Mouse (Mus musculus) ES-E14 (cell line): ENCODE measurements at regions not wholly inside any gene's neighbourhood (a gene's known extent, or its start where the extent isn't known, plus 50 kb on each side); places are given as distances from the start of the nearest gene placed in this dataset.

Experiments used
- HCFC1 ChIP-seq: IDR thresholded peaks from 2 replicates; pipeline ENCODE4 v1.6.1; 2012; ENCODE audit warnings: low read length, inconsistent platforms, borderline replicate concordance; ENCODE audit not compliant: insufficient read depth
- ZNF384 ChIP-seq: IDR thresholded peaks from 2 replicates; pipeline ENCODE4 v1.6.1; 2012; ENCODE audit warnings: low read depth, low read length, inconsistent platforms

GRCm38 (mm10) chr3:131914372-131914771, 170.7 kb upstream of the Dkk2 start:
- TF ChIP-seq HCFC1 (no peak), ZNF384 (no peak)
